Mouse (Mus musculus) spleen, adult 12 weeks (tissue): Measurements from ENCODE around the gene Pdcd7.
"Not testable (repeated sequence)": the region's sequence is repeated elsewhere in the genome, so short reads cannot be mapped to it uniquely, and the experiment has no call there.

Experiments used
- DNase-seq: peaks from one replicate; pipeline ENCODE4 v3.0.0; 2022; ENCODE audit warnings: low spot score

Pdcd7 gene

DNA sequence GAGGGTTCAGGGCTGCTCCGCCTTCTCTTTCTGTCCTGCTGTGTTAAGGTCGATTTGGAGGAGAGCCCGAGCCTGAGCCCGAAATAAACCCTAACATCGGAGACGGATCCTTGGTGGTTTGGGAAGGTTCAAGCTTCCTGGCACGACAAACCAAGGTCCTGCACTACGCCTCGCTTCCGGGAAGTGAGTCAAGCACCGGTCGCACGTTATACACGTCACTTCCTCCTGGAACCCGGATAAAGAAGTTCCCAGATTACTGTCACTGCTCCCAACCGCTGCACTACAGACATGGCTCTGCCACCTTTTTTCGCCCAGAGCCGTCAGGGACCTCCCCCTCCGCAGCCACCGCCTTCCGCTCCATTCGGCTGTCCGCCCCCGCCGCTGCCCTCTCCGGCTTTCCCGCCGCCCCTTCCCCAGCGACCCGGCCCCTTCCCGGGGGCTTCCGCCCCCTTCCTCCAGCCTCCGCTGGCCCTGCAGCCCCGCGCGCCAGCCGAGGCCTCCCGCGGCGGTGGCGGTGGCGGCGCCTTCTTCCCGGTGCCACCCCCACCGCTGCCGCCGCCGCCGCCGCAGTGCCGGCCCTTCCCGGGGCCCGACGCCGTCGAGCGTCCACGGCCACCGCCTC is at the start of gene Pdcd7:
Gene Pdcd7, plus strand, starts transcription at position 251 of the 622 bp plus-strand sequence.
- peak; percentile 82 for DNase-seq

DNA sequence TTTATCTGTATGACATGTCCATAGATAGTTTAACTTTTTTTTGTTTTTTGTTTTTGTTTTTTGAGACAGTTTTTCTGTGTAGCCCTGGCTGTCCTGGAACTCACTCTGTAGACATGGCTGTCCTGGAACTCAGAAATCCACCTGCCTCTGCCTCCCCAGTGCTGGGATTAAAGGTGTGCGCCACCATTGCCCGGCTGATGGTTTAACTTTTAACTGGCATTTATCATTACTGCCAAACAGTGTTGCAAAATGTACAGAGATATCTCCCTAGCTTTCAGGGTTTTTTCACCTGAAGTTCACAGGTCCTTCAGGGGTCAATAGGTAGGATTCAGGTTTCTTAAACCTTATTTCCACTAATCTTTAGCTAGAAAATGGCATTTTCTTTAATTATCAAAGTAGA is 48.8 kb upstream of the Pdcd7 start:
- no peak for DNase-seq

DNA sequence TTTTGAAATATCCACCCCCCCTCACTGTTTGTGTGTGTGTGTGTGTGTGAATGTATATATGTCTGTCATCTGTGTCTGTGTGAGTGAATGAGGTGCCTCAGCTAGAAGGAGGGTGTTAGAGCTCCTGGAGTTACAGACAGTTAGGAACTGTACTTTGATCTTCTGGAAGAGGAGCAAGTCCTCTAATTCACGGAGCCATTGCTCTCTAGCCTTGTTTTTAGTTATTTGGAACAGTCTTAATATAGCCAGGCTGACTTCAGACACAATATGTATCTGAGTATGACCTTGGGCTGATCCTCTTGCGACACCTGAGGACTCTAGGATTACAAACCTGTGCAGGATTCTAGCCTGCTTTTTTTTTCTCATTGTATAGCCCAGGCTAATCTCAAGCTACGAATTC is 47.1 kb upstream of the Pdcd7 start:
- DNase-seq, result no peak

DNA sequence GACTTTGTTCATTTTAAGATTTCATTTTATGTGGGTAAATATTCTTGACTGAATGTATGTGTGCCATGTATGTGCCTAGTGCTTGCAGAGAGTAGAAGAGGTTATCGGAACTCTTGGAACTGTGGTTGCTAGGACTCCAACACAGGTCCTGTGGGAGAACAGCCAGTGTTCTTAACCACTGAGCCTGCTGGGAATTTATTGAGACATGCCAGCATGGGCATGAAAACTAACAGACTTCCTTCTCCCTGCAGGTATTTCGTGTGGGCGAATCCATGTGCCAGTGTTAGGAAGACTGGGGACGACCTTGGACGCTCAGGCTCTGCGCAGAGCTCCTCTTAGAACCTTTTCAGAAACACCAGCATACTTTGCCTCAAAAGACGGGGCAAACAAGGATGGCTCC is 46.3 kb upstream of the Pdcd7 start:
- DNase-seq, result no peak

DNA sequence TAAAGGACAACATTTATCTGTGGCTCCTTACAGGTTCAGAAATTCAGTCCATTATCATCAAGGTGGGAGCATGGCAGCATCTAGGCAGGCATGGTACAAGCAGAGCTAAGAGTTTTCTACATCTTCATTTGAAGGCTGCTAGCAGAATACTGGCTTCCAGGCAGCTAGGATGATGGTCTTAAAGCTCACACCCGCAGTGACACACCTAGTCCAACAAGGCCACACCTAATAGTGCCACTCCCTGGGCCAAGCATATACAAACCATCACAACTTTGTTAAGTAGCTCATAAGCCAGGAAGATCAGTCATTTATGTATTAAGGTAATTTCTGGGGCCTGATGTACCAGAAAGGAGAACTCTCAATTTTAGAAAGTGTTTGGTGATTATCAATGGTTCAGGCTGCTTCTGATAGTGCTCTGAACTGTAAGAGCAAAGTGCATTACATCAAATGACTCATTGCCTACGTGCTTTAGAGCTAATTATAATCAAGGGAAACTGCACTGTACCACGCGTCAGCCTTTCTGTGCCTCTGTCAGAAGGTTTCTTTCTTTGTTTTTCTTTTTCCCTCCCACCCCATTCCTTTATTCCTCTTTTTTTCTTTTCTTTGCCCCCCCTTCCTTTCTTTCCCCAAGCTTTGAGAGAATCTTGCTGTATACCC is 43.4 kb upstream of the Pdcd7 start:
- DNase-seq, result no peak

DNA sequence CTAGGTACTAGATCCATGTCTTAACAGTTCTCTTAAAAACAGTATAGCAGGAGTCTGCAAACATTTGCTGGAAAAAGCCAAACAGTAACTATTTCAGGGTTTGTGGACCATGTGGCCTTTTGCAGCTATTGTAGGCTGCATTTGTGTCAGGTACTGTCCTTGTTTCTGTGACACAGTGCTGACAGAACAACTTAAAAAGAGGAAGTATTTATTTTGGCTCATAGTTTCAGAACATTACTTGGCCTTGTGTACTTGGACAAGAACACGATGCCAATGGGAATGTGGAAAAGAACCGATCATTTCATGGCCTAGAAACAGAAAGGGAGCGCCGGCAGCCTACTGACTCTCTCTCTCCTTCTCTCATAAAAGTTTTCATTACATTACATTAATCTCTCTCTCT is 42.3 kb upstream of the Pdcd7 start:
- no peak for DNase-seq

DNA sequence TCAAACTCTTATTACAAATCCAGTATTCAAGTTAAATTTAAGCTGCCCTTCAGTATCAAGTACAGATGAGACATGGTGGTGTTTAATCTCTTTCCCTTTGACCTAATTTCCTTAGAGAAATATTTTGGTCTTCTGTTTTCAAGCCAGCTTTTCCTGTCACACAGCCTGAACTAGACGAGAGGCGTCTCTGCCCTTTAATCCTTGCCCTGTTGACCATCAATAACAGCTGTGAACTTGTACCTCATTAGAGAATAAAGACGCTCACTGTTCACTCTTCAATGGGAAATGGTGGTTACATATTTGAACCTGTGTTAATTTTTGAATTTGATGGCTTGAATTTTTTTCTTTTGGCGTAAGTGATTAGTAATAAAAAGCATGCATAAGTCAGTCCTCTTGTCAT is 41.6 kb upstream of the Pdcd7 start:
- DNase-seq, result no peak

DNA sequence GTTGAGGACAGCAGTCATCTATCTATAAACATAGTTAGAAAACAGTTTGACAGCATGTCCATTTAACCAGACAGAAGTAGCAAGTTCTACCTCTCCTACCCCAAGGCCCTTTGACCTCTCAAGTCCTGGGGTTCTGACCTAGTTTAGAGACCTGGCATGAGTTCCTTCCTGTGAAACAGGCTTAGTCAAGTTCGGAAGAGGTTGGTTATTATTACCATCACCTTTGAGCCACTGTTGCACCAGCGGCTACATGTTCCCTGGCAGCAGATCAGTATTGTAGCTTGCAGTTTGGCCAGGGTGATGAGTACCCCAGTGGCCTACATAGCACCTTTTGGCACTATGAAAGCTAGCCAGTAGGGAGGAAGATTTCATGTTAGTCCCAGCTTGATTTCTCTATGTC is 39.2 kb upstream of the Pdcd7 start:
- no peak for DNase-seq

DNA sequence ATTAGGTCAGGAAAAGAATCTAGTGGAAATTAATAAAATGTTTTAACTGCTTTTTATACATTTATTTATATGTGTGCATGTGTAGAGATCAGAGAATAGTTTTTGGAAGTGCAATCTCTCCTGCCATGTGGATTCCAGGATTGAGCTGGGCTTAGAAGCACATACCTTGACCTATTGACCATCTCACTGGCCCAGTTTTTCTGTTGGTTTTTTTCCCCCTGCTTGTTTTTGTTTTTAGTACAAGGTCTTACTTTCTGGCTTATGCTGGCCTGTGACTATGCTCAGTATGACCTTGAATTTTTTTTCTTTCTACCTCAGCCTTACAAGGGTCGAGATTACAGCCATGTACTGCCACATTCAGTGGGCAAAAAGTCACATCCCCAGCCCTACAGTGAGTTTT is 37.9 kb upstream of the Pdcd7 start:
- DNase-seq, result no peak

DNA sequence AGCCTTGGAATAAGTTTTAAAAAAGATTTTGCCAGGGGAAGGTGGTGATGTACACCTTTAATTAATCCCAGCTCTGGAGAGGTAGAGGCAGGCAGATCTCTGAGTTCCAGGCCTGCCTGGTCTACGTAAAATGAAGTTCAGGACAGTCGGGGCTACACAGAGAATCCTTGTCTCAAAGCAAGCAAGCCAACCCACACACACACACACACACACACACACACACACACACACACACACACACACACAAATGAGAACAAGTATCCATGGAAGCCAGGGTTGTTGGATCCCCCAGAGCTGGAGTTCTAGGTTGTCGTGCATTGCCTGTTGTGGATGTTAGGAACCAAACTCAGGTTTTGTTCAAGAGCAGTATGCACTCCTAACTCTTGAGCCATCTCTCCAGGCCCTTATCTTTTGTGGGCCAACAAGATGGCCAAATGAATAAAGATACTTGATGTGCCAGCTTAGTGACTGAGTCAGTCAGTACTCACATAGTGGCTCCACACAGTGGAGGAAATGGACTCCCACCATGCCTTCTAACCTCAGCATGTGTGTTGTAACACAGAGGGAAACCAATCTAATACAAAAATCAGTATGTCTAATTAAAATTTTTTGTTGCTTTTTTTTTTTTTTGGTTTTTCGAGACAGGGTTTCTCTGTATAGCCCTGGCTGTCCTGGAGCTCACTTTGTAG is 33.1 kb upstream of the Pdcd7 start:
- no peak for DNase-seq

DNA sequence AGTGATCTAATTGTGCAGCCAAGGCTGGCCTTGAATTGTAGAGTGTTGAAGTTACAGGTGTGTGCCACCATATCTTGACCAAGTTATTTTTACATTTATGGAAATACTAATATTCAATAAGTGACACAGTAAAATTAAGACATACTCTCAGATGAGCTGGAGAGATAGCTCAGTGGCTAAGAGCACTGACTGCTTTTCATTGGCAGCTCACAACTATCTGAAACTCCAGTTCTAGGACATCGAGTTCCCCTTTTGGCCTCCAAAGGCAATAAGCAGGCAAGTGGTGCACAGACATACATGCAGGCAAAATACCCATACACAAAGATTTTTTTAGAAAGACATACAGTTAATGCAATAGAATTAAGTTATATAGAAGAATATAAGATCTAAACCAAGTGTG is 32.1 kb upstream of the Pdcd7 start:
- no peak for DNase-seq

DNA sequence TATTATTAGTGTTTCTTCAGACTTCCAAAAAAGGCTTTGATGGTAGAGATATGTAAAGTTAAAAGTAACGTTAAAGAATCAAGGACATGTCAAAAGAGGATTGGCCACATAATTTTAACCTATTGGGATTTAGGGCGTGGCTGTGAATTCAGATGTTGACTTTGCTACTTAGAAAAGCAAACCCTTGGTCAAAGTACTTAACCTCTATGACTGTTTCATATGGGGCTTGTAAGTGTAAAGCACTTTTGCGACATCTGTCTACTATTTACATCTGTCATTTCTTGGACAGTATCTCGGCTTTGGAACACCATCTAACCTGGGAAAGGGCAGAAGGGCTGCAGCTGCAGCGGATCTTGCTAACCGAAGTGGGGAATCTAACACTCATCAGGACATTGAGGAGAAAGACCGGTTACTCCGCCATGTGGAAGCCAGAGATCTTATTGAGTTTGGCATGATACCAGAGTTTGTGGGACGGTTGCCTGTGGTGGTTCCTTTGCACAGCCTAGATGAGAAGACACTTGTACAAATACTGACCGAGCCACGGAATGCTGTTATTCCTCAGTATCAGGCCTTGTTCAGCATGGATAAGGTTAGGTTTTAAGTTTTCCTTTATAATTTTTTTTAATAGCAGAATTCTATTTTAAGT is 23.5 kb upstream of the Pdcd7 start:
- no peak for DNase-seq

DNA sequence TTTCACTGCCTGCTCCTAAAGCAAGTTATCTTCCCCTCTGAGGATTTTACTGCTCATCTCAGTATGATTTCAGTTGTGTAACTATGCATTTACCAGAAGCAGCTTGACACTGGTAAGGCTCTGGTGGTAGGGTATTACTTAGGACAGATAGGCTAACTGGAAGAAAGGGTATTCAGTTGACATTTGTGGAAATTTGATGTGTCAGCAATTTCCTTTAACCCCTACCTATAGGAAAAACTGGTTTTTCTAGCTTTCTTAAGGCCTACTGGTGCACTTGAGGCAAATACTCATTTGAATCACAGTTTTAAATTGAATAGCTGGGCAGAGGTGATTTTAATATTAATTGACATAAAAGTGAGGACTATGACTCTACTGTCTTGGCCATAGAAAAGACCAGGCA is 19.9 kb upstream of the Pdcd7 start:
- no peak for DNase-seq

DNA sequence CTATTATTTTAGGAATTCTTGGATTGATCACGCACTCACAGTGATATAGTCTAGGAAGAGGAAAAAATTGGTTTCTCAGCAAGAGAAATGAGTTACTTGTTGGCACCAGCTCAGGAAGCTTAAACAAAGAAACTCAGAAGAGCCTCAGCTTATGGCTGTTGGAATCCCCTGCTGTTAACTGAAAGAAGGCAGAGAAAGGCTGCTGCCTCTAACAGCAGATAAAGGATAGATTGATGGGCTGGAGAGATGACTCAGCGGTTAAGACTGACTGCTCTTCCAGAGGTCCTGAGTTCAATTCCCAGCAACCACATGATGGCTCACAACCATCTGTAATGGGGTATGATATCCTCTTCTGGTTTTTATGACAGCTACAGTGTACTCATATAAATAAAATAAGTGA is 18.5 kb upstream of the Pdcd7 start:
- no peak for DNase-seq

DNA sequence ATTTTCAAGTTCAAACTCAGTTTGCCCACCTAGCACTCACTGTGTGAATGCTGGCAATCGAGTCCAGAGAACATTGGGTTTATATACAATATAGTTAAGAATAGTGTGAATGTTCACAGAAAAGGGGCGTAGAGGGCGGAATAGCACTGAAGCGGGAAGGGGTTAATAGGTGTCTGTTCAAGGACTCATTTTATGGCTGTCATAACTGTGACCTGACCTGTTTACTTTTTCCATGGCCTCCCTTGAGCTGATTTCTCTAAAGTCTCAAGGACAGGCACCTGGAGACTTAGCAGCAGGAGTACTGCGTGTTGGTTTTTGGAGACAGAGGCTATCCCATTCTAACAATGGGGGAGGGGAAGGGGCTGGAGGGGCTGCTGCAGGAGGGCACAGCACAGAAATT is 11.9 kb upstream of the Pdcd7 start:
- no peak for DNase-seq

DNA sequence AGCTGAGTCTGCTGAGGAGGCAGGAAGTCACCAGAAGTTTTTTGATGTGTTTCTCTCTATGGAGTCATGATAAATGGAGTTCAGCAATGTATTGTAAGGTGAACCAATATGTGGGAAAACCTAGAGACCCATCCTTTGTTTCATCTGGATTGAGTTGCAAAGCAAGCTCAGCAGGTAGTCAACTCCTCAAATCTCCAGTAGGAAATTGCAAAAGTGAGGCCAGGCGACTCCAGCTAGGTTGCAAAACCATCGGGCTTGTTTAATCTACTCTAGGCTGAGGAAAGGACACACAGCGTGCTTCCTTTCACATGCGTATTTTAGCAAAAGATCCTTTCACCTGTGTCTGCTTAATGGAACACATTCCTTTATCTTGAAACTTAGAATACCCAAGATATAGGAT is 6.8 kb upstream of the Pdcd7 start:
- DNase-seq, result no peak

DNA sequence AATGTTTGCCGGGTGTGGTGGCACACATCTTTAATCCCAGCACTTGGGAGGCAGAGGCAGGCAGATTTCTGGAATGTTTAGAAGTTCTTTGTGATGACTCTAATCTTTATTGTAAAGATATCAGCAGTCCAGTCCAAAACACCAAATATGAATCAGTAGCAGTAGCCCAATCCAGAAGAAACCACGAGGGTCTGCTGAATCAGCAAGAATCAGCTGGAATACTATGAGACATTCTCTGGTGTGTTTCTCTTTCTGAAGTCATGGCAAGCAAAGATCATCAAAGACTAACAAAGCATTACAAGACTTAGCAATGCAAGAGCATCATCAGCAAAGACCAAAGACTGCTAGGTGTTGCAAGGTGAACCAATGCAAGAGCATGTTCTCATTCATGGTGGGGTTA is 5.5 kb upstream of the Pdcd7 start:
- no peak for DNase-seq

DNA sequence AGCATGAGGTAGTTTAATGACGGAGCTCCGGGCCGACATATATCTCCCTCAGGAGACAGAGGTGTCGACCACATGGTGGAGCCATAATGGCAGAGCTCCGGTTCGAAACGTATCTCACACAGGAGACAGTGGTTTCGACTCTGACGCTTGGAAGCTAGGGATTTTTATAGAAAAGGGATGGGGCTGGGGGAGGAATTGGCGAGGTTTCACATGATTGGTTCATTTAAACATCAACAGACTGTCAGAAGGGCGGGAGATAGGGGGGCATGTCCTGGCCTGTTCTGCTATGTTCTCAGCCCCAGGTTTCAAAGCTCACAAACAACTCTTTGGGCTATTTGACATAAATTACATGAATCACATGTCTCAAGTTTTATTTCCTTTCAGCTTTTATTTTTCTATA is 465 bp upstream of the Pdcd7 start:
- DNase-seq, result not testable (repeated sequence)

DNA sequence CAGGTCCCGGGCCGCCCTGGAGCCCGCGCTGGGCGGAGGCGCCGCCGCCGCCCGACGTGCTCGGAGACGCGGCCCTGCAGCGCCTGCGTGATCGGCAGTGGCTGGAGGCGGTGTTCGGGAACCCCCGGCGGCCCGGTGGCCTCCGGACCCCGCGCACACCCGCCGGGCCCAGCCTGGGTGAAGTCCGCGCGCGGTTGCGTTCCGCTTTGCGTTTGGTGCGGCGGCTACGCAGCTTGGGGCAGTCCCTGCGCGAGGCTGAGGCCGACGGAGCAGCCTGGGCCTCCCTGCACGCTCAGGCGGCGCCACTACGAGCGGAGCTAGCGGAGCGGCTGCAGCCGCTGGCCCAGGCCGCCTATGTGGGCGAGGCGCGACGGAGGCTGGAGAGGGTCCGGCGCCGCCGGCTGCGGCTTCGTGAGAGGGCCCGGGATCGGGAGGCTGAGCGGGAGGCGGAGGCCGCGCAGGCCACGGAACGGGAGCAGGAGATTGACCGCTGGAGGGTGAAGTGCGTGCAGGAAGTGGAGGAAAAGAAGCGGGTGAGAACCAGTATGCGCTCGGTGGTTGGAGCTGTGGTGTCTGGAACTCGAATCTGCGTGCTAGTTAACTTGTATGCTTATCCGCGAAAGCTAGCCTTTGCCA is 690 bp downstream of the Pdcd7 start:
- peak; percentile 53 for DNase-seq

DNA sequence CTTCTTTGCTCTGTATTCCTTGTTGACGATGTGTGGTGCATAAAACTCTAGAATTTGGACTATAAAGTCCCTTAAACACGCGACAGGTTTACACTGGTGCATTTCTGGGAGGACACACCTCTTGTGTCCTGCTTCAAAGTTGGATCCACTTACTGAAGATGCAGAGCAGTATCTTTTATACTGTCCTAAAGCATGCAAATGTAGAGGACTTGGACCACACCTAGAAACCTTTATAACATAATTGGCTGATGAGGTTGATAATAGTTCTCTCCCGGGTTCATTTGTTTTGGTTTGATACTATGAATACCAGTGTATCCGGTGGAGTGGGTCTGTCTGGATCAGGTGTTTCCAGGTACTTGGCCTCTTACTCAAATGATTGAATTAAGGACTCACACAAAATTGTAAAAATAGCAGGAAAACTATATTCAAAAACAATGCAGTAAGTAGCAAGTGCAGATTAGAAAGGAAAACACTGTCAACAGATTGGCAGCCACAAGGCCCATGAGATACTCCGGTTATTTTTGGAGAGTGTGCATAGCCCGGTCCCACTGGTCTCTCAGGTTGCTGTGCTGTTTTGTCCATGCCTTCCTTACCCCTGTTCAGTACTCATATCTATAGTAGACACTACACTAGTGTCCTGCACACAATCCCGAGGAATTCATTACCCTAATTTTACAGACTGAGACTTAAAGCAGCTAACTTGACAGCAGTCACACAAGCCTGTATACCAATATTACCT is 1.4 kb downstream of the Pdcd7 start:
- DNase-seq, result no peak

DNA sequence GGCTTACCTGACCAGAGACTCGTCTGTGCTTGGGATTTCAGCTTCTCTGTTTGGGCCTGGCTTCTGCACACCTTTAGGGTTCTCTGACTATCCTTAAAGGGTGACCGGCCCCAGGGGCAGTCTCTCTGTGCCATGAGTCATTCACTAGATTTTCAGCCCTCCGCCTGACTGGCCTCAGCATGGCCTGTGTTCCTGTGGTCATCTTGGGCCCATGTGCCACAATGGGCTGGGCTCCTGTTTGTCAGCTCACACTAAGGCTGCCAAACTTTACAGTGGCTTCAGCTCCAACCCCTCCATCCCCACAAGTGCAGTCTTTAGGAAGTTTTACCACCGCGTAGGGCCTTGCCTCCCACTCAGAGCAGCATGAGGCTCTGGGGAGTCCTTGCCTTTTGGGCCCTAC is 7.3 kb downstream of the Pdcd7 start:
- no peak for DNase-seq

DNA sequence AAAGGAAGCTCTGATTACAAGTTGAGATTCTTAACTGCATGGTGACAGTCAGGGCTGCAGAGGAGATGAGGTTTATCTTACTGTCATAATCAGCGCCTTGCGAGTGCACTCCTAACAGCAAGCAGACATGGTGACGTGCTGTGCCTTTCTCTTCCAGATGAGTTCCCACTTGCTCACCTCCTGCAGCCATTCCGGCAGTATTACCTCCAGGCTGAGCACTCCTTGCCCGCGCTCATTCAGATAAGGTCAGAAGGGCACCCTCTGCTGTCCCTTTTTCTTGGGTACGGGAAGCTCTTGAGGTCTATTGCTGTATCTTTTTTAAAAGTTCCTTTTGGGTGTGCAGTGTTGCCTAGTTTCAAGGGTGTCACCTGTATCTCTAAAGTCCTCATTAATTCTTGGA is 10.7 kb downstream of the Pdcd7 start:
- DNase-seq, result no peak
